Mouse (Mus musculus) heart, adult 2 months (tissue): ENCODE data around the gene Rdh12. TPM values are rescaled to one million over a fixed set of nuclear protein-coding genes. Genes with fewer than 3 reads are reported as not detected.

Source experiments
- DNase-seq, 2 experiments: peaks; one replicate each; pipeline ENCODE4 v3.0.0; 2021
- H3K27ac ChIP-seq: fragments of 200-600 bp; 2 replicates; pipeline ENCODE4 v1.8.1; 2022
- H3K27me3 ChIP-seq: fragments of 200-500 bp; 2 replicates; pipeline ENCODE4 v1.6.1; 2012; ENCODE audit warnings: mild to moderate bottlenecking, low read length, inconsistent platforms, mixed read lengths; ENCODE audit not compliant: control insufficient read depth, insufficient read depth
- H3K36me3 ChIP-seq: fragments of 200-500 bp; 2 replicates; pipeline ENCODE4 v1.6.1; 2012; ENCODE audit warnings: low read length, inconsistent platforms; ENCODE audit not compliant: control insufficient read depth, insufficient read depth
- H3K4me1 ChIP-seq: fragments of 200-500 bp; 2 replicates; pipeline ENCODE4 v1.6.1; 2011; ENCODE audit warnings: low read length; ENCODE audit not compliant: control insufficient read depth, insufficient read depth
- H3K4me3 ChIP-seq: fragments of 200-600 bp; 2 replicates; pipeline ENCODE4 v1.8.1; 2022
- H3K79me2 ChIP-seq: fragments of 200-500 bp; replicated peaks from 2 replicates; pipeline ENCODE4 v1.6.1; 2012; ENCODE audit warnings: mild to moderate bottlenecking, inconsistent platforms, low read length, moderate library complexity, mixed read lengths; ENCODE audit not compliant: control insufficient read depth, insufficient read depth
- H3K9ac ChIP-seq: fragments of 200-500 bp; 2 replicates; pipeline ENCODE4 v1.6.1; 2012; ENCODE audit warnings: low read depth, mild to moderate bottlenecking, control low read depth, inconsistent platforms, low read length, mixed read lengths
- CTCF ChIP-seq: fragments of 200-600 bp; IDR thresholded peaks from 2 replicates; pipeline ENCODE4 v1.8.1; 2022; ENCODE audit warnings: antibody characterized with exemption, mild to moderate bottlenecking, moderate library complexity
- EP300 ChIP-seq: fragments of 200-500 bp; IDR thresholded peaks from 2 replicates; pipeline ENCODE4 v1.6.1; 2011; ENCODE audit warnings: low read depth, low read length, control low read depth; ENCODE audit not compliant: insufficient read depth
- POLR2A ChIP-seq: fragments of 200-500 bp; IDR thresholded peaks from 2 replicates; pipeline ENCODE4 v1.6.1; 2011; ENCODE audit warnings: mild to moderate bottlenecking, low read depth, low read length, control low read depth; ENCODE audit not compliant: insufficient read depth
- WGBS: fragments of 180-500 bp; shearing (Covaris S2); methylation state at CpG from one replicate; pipeline ENCODE4 v1.1.7; 2018; 5-methylcytosine and 5-hydroxymethylcytosine counted together
- intact Hi-C: fragments of 180-260 bp; cut with DNase I; formaldehyde crosslinking; loops from one replicate; pipeline ENCODE4 v1.15.1; 2025
- long read RNA-seq: library from polyadenylated mRNA; stranded (forward); transcript quantifications from one replicate; pipeline ENCODE4 v2.0.0, GENCODE M21; 2021
- polyA plus RNA-seq: library from polyadenylated mRNA; depleted of rRNA; stranded (reverse); fragments of >200 nt; gene quantifications from 2 replicates; pipeline ENCODE4 v1.2.3, GENCODE M21; 2012; rRNA removed
- total RNA-seq, 2 experiments: library from RNA; stranded (reverse); gene quantifications; 2 replicates each; pipeline ENCODE4 v1.2.3; 2021

The Rdh12 gene
- under 1 TPM in 1 of 2 experiments, not detected in 1; 0.37 TPM for total RNA-seq
- 0.67 and 0.72 TPM in 2 replicates for polyA plus RNA-seq
- long read RNA-seq, result 0 reads

DNA sequence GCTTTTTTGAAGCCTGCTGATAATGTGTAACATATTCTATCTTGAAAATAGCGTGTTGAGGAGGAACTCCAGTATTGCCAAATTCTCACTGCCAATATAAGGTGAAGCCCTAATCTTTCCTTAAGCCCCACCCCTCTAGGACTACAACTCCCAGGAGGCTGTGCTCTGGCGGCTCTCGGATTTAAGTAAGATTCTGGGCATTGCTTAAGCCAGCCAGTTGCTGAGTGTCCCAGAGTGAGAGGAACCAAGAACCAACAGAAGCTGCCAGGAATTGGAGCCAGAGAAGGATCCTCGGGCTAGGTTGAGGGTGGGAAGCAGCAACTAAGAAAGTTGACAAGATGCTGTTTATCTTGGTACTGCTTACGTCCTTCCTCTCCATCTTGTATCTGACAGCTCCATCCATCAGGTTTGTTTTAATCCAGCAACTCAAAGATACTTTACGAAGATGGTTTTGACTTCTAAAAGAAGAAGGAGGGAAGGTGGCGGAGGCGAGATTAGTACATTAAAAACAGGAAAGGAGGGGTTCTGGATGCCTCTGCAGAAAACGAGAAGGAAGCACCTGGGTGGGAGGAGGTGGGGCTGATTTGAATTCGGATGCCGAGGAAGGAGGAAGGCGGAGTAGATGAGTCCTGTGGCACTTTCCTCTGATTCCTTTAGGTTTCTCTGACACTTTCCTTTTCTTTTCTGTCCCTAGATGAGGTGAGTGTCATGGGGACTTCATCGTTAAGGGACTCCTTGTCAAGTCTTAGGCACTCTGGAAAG, at the start of gene Rdh12:
Gene Rdh12, plus strand, starts transcription at position 212 of the 762 bp plus-strand sequence.
- no peaks in the 10 kb centered on the region; the same call in 1 of the 2 replicates for H3K4me1 ChIP-seq
- 5% methylated on average over 13 of the region's 13 CpGs for WGBS
- H3K36me3 ChIP-seq, result no peaks in the 10 kb centered on the region
- H3K27ac ChIP-seq, result no peak within 1 kb of the TSS
- no peak within 1 kb of the TSS for H3K9ac ChIP-seq
- intact Hi-C loops, result no loop called here
- no peaks in the 10 kb centered on the region for H3K79me2 ChIP-seq
- peak; percentile 33 to 42 for DNase-seq
- H3K4me3 ChIP-seq, result peak within 1 kb of the TSS; percentile 27; the same call in 1 of the 2 replicates
- no peaks in the 10 kb centered on the region for H3K27me3 ChIP-seq
- TF ChIP-seq POLR2A (no peak), EP300 (no peak), CTCF (no peak)

GRCm38 (mm10) chr12:79162876-79163275, 45.8 kb upstream of the Rdh12 start:
- H3K4me1 ChIP-seq, result no peaks in the 10 kb centered on the region
- WGBS, result 91% methylated on average over 3 of the region's 3 CpGs
- no peak overlapping the region for H3K27ac ChIP-seq
- DNase-seq, result no peak
- no peak for TF ChIP-seq EP300
- TF ChIP-seq POLR2A, result no peak
- TF ChIP-seq CTCF, result no peak
- H3K4me3 ChIP-seq, result no peak overlapping the region
- intact Hi-C loops, result no loop called here
- H3K9ac ChIP-seq, result no peak overlapping the region
- H3K27me3 ChIP-seq, result no peaks in the 10 kb centered on the region
- H3K79me2 ChIP-seq, result no peaks in the 10 kb centered on the region
- peaks cover 2% of the 10 kb centered on the region; the same call in 1 of the 2 replicates for H3K36me3 ChIP-seq

DNA sequence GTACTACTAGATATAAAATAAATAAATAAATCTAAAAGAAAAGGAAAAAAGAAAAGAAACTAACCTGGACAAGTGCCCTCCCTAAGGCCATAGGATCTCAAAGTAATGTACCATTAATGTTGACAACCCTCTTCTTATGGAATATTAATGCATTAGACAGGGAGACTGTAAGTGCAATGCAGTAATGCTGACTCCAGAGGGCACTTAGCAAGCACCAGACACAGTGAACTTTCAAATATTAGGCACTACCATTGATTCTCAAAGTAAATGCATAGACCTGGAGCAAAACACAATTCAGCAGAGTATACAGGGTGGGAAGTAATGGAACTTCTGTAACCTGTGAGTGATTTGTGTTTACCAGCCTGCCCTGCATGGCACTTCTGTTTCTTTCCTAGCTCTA, 39.5 kb upstream of the Rdh12 start:
- Histone ChIP-seq H3K4me3 (no peak overlapping the region), H3K9ac (no peak overlapping the region), H3K4me1 (peaks cover 3% of the 10 kb centered on the region)

GRCm38 (mm10) chr12:79170421-79170820, 38.3 kb upstream of the Rdh12 start:
- peaks cover 5% of the 10 kb centered on the region; the same call in 1 of the 2 replicates for H3K79me2 ChIP-seq

More for the DNA sequence above, 39.5 kb upstream of the Rdh12 start:
- no peak overlapping the region for H3K27ac ChIP-seq
- no peak for TF ChIP-seq POLR2A
- no peak for TF ChIP-seq EP300
- TF ChIP-seq CTCF, result no peak
- intact Hi-C loops, result no loop called here
- peaks cover 9% of the 10 kb centered on the region for H3K36me3 ChIP-seq
- H3K27me3 ChIP-seq, result no peaks in the 10 kb centered on the region
- DNase-seq, result no peak
- H3K79me2 ChIP-seq, result peaks cover 5% of the 10 kb centered on the region; the same call in 1 of the 2 replicates

GRCm38 (mm10) chr12:79171269-79171995, 37.3 kb upstream of the Rdh12 start:
- Histone ChIP-seq H3K27ac (peak overlapping the region; percentile 100), H3K4me3 (peak overlapping the region; percentile 89), H3K4me1 (peaks cover 3% of the 10 kb centered on the region), H3K79me2 (peaks cover 5% of the 10 kb centered on the region; the same call in 1 of the 2 replicates), H3K9ac (peak overlapping the region; percentile 48), H3K27me3 (no peaks in the 10 kb centered on the region), H3K36me3 (peaks cover 8% of the 10 kb centered on the region)
- WGBS, result 26% methylated on average over 12 of the region's 12 CpGs
- TF ChIP-seq EP300, result no peak
- no peak for TF ChIP-seq CTCF
- no peak for TF ChIP-seq POLR2A
- intact Hi-C loops, result no loop called here
- DNase-seq, result no peak

More at GRCm38 (mm10) chr12:79170421-79170820, 38.3 kb upstream of the Rdh12 start:
- H3K9ac ChIP-seq, result no peak overlapping the region
- intact Hi-C loops, result no loop called here
- no peak overlapping the region for H3K27ac ChIP-seq
- 59% methylated on average over 3 of the region's 3 CpGs for WGBS
- TF ChIP-seq CTCF (no peak), EP300 (no peak), POLR2A (no peak)
- H3K4me1 ChIP-seq, result peaks cover 3% of the 10 kb centered on the region
- no peak overlapping the region for H3K4me3 ChIP-seq
- DNase-seq, result no peak
- H3K27me3 ChIP-seq, result no peaks in the 10 kb centered on the region
- peaks cover 8% of the 10 kb centered on the region for H3K36me3 ChIP-seq
